Mouse (Mus musculus) kidney, postnatal 0 days (tissue): Measurements from ENCODE around the gene Cyp1a1. TPM values are rescaled to one million over a fixed set of nuclear protein-coding genes. Genes with fewer than 3 reads are reported as not detected.

ENCODE experiments used
- ATAC-seq: fragments of 200-750 bp; cut with Nextera tagmentation; replicated peaks from 2 replicates; pipeline ENCODE4 v1.8.0; 2017; ENCODE audit warnings: low read depth, moderate number of reproducible peaks, moderate TSS enrichment, moderate library complexity; ENCODE audit not compliant: low FRiP score
- DNase-seq: peaks from one replicate; pipeline ENCODE4 v3.0.0-alpha.2; 2016; ENCODE audit warnings: low spot score
- H3K27ac ChIP-seq: fragments of 300-500 bp; sonication (generic); 2 replicates; pipeline ENCODE4 v1.5.1; 2014; ENCODE audit warnings: mild to moderate bottlenecking
- H3K27me3 ChIP-seq: fragments of 300-500 bp; sonication (generic); 2 replicates; pipeline ENCODE4 v1.6.1; 2014; ENCODE audit warnings: low read length, mixed read lengths; ENCODE audit not compliant: insufficient read depth
- H3K36me3 ChIP-seq: fragments of 300-500 bp; sonication (generic); 2 replicates; pipeline ENCODE4 v1.6.1; 2014; ENCODE audit warnings: low read length, mixed read lengths; ENCODE audit not compliant: insufficient read depth
- H3K4me1 ChIP-seq: fragments of 300-500 bp; sonication (generic); replicated peaks from 2 replicates; pipeline ENCODE4 v1.6.1; 2014; ENCODE audit warnings: antibody characterized with exemption, low read length, mixed read lengths; ENCODE audit not compliant: insufficient read depth
- H3K4me2 ChIP-seq: fragments of 300-500 bp; sonication (generic); 2 replicates; pipeline ENCODE4 v1.6.1; 2014; ENCODE audit warnings: mild to moderate bottlenecking, low read length, moderate library complexity, mixed read lengths
- H3K4me3 ChIP-seq: fragments of 300-500 bp; sonication (generic); replicated peaks from 2 replicates; pipeline ENCODE4 v1.5.1; 2014; ENCODE audit warnings: low read depth, low read length
- H3K9ac ChIP-seq: fragments of 300-500 bp; sonication (generic); 2 replicates; pipeline ENCODE4 v1.6.1; 2014; ENCODE audit warnings: low read depth, low read length
- H3K9me3 ChIP-seq: fragments of 300-500 bp; sonication (generic); replicated peaks from 2 replicates; pipeline ENCODE4 v1.6.1; 2016; ENCODE audit warnings: low read length, inconsistent platforms, mixed read lengths
- CTCF ChIP-seq: IDR thresholded peaks from 2 replicates; pipeline ENCODE4 v1.5.1; 2016; ENCODE audit warnings: antibody characterized with exemption, low read depth, mild to moderate bottlenecking, moderate library complexity
- WGBS: fragments of 180-500 bp; shearing (Covaris S2); extraction: QIAGEN DNeasy Blood & Tissue Kit; methylation state at CpG from one replicate; pipeline ENCODE4 v1.1.7; 2014; 5-methylcytosine and 5-hydroxymethylcytosine counted together
- polyA plus RNA-seq: library from polyadenylated mRNA; unstranded; fragments of >200 nt; fragmentation: Nextera tagmentation; extraction: Ambion mirVana; gene quantifications from 2 replicates; pipeline ENCODE4 v1.2.1, GENCODE M21; 2015

The Cyp1a1 gene
- polyA plus RNA-seq, 1 experiment from 2014 or later: 0.34 TPM

DNA sequence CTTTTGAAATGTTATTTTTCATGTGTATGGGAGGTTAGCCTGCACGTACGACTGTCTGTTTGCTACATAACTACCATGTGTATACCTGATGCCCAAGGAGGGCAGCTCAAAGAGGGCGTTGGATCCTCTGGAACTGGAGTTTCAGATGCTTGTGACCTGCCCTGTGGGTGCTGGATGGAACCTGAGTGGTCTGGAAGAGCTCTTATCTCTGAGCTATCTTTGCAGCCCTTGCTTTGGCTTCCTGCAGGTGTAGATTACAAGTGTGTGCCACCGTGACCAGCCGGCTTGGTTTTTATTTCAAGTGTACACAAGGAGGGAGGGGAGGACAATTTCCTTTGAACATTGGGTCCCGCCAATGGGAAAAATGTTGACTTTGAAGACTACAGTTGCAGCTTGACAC, 27.2 kb upstream of the Cyp1a1 start:
- Histone ChIP-seq H3K27ac (0 out of 2 replicates have a peak overlapping the region, but pooled peaks have one; percentile 6), H3K9ac (no peak overlapping the region), H3K27me3 (no peaks in the 10 kb centered on the region), H3K9me3 (no peaks in the 10 kb centered on the region), H3K4me3 (no peak overlapping the region), H3K36me3 (no peaks in the 10 kb centered on the region), H3K4me1 (no peaks in the 10 kb centered on the region), H3K4me2 (no peak overlapping the region)
- WGBS: 48% methylated on average over 6 of the region's 6 CpGs
- DNase-seq (no peak), ATAC-seq (no peak)
- TF ChIP-seq CTCF: no peak

DNA sequence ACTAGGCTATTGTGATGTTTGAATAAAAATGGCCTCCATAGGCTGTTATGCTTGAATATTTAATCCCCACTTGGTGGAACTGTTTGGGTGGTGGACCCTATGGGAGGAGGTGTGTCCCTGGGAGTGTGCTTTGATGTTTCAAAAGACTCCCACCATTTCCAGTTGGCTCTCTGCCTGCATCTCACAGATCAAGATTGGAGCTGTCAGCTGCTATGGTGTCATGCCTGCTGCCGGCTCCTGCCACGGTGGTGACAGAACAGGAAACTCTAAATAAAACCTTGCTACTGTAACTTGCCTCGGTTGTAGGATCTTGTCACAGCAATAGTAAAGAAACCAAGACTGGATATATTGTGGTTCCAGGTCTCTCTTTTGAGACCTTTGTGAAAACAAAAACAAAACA, 26.2 kb upstream of the Cyp1a1 start:
- Histone ChIP-seq H3K9ac (no peak overlapping the region), H3K27ac (no peak overlapping the region), H3K4me2 (no peak overlapping the region), H3K4me3 (no peak overlapping the region), H3K9me3 (no peaks in the 10 kb centered on the region), H3K27me3 (no peaks in the 10 kb centered on the region), H3K4me1 (no peaks in the 10 kb centered on the region), H3K36me3 (no peaks in the 10 kb centered on the region)
- no peak for TF ChIP-seq CTCF
- DNase-seq: no peak
- no peak for ATAC-seq
- 48% methylated on average over 3 of the region's 3 CpGs for WGBS

DNA sequence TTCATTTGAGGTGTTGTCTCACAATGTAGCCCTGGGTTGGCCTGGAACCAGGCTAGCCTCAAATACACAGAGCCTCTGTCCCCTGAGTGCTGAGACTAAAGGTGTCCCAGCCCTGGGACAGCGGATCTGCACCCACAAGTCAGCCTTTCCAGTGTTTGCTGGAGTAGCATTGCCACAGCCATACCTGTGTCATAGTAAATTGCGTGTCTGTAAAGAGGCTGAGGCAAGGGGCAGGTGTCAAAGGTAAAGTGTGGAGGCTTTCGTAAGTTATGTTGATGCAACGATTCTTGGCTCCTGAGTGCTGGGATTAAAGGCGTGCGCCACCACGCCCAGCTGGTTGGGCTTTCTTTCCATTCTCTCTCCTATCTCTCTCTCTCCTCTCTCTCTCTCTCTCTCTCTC, 23.1 kb upstream of the Cyp1a1 start:
- DNase-seq (no peak), ATAC-seq (no peak)
- WGBS: 57% methylated on average over 7 of the region's 7 CpGs
- Histone ChIP-seq H3K36me3 (no peaks in the 10 kb centered on the region), H3K4me1 (0 out of 2 replicates have a peak, but pooled peaks cover 5% of the 10 kb centered on the region), H3K4me2 (no peak overlapping the region), H3K27me3 (no peaks in the 10 kb centered on the region), H3K9ac (no peak overlapping the region), H3K4me3 (no peak overlapping the region), H3K9me3 (no peaks in the 10 kb centered on the region), H3K27ac (no peak overlapping the region)
- no peak for TF ChIP-seq CTCF

DNA sequence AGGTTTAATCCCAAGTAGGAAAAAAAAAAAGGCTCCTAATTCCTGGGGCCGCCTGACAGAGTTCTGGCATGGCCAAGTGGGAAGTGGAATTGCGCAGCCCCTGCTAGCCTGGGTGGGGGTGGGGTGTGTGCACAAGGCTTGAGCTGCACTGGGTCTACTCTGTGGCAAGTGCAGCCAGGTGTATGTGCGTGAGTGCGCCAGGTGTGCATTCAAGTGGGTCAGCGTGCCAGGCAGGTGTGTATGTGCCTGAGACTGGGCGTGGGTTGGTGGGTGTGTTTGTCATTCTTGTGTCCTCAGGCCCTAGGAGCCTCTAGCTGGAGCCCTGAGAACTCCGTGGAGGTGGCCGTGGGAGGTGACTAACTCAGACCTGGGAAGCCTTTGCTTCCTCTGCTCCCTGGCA, 21.2 kb upstream of the Cyp1a1 start:
- H3K4me1 ChIP-seq: 0 out of 2 replicates have a peak, but pooled peaks cover 5% of the 10 kb centered on the region
- H3K4me2 ChIP-seq: no peak overlapping the region
- H3K9ac ChIP-seq: no peak overlapping the region
- H3K36me3 ChIP-seq: no peaks in the 10 kb centered on the region
- no peak overlapping the region for H3K4me3 ChIP-seq
- no peak; the same call in 1 of the 2 replicates for ATAC-seq
- H3K9me3 ChIP-seq: no peaks in the 10 kb centered on the region
- H3K27ac ChIP-seq: no peak overlapping the region
- 66% methylated on average over 8 of the region's 8 CpGs for WGBS
- TF ChIP-seq CTCF: no peak
- no peaks in the 10 kb centered on the region for H3K27me3 ChIP-seq
- DNase-seq: no peak

DNA sequence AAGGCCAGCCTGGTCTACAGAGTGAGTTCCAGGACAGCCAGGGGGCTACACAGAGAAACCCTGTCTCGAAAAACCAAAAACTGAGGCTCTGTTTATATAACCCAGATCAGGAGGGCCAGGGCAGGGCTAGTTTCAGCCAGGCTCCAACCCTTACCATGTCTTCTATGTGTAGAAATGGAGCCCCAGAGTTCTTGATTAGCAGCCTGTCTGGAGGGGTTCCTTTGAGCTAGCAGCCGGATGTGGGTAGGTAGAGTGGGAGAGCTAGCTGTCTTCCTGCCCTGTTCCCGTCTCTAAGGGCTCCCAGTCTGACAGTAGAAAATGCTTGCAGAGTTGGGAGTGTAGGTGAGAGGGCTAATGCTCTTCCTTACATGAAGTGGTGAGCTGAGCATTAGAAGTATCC, 20.6 kb upstream of the Cyp1a1 start:
- Histone ChIP-seq H3K36me3 (no peaks in the 10 kb centered on the region), H3K9ac (no peak overlapping the region), H3K4me2 (no peak overlapping the region), H3K27ac (no peak overlapping the region), H3K4me3 (no peak overlapping the region), H3K9me3 (no peaks in the 10 kb centered on the region), H3K27me3 (no peaks in the 10 kb centered on the region), H3K4me1 (0 out of 2 replicates have a peak, but pooled peaks cover 5% of the 10 kb centered on the region)
- ATAC-seq: no peak
- 71% methylated on average over 3 of the region's 3 CpGs for WGBS
- no peak for DNase-seq
- no peak for TF ChIP-seq CTCF

DNA sequence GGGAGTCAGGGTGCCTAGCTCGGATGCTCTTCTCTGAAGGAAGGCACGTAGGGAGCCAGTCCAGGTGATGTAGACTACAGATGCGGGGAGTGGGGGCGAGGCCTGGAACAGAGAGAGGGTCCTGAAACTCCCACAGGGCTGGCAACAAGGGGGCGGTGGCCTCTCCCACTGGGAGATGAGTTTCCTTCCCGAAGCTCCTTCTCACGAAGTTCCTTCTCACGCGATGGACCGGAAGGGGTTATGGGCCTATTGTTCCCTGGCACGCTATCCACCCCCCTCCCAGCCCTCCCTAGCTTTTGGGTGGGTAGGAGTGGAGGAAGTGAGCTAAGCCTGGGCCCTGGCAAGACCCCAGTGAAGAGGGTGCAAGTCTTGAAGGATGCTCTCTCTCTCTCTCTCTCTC, 19.9 kb upstream of the Cyp1a1 start:
- Histone ChIP-seq H3K27ac (no peak overlapping the region), H3K27me3 (no peaks in the 10 kb centered on the region), H3K4me1 (0 out of 2 replicates have a peak, but pooled peaks cover 5% of the 10 kb centered on the region), H3K9me3 (no peaks in the 10 kb centered on the region), H3K9ac (no peak overlapping the region), H3K36me3 (no peaks in the 10 kb centered on the region), H3K4me3 (no peak overlapping the region), H3K4me2 (no peak overlapping the region)
- ATAC-seq: no peak
- no peak for DNase-seq
- TF ChIP-seq CTCF: no peak
- WGBS: 49% methylated on average over 10 of the region's 11 CpGs

DNA sequence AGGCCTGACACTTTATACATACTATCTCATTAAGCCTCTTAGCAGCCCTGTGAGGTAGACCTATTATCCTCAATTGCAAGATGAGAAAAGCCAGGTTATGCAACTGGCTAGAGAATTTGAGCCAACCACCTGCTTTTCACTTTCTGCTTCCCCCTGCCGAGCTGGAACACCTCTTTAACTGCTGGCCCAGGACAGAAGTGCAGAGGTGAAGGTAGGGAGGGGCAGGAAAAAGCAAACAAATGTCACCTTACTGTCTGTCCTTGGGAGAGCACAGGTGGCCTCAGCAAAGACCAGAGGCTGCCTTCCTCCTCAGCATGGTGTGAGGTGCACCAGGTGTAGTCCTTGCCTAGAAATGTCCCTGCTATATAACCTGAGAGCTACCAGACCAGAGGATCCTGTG, 19.5 kb upstream of the Cyp1a1 start:
- no peak overlapping the region for H3K9ac ChIP-seq
- WGBS: 20% methylated on average over 1 of the region's 1 CpGs
- H3K4me3 ChIP-seq: no peak overlapping the region
- H3K27me3 ChIP-seq: no peaks in the 10 kb centered on the region
- H3K36me3 ChIP-seq: no peaks in the 10 kb centered on the region
- TF ChIP-seq CTCF: no peak
- DNase-seq (no peak), ATAC-seq (no peak)
- no peaks in the 10 kb centered on the region for H3K9me3 ChIP-seq
- H3K27ac ChIP-seq: no peak overlapping the region
- H3K4me1 ChIP-seq: 0 out of 2 replicates have a peak, but pooled peaks cover 5% of the 10 kb centered on the region
- H3K4me2 ChIP-seq: no peak overlapping the region
